9 mouse cellular contexts compared by ENCODE assay signal in the genomic region with DNA sequence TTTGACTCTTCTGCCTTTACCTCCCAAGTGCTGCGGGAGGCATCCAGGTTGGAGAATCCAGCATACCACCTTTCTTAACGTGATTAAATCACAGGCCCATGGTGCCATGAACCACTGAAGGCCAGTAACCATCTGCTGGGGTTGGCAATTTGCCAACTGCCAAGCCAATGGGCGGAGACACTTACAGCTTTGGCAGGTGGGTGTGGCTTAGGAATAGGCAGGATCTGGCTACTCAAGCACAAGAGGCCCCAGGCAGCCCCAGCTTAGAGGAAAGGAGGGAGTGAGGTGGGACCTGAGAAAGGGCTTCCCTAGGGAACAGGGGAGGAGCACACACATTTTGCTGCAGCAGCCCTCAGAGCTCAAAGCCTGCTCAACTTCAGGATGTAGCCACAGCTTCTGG. TPM values are rescaled to one million over a fixed set of nuclear protein-coding genes. Genes with fewer than 3 reads are reported as not detected.
DNase-seq lines count a peak whose midpoint lies in the region; ATAC-seq lines count a peak whose summit lies in the region.
"Had no signal": no experiment of that assay in that cellular context is flagged by ENCODE, and none has a peak within 500 bp of the region (broad histone marks: within the 10 kb centered on the region; RNA-seq: fewer than 3 reads in every experiment).

No protein-coding gene starts in this region.

- no peaks in the 10 kb centered on the region for H3K4me1 ChIP-seq in hindbrain, embryonic 11.5 days (replicated peaks; ENCODE audit: control insufficient read depth, insufficient read depth, low read length)
- H3K4me1 ChIP-seq in hindbrain, embryonic 10.5 days (replicated peaks), result peaks cover 6% of the 10 kb centered on the region
- no peaks in the 10 kb centered on the region for H3K4me1 ChIP-seq in embryonic facial prominence, embryonic 14.5 days (ENCODE audit: control insufficient read depth, insufficient read depth, low read length)
- H3K4me1 ChIP-seq in limb, embryonic 15.5 days, result peaks cover 15% of the 10 kb centered on the region

- WGBS in hindbrain, embryonic 11.5 days, result 89% methylated on average over 3 of the region's 3 CpGs
- WGBS in hindbrain, embryonic 10.5 days, result 91% methylated on average over 3 of the region's 3 CpGs
- 48% methylated on average over 3 of the region's 3 CpGs for WGBS in embryonic facial prominence, embryonic 14.5 days
- WGBS in limb, embryonic 15.5 days, result 54% methylated on average over 3 of the region's 3 CpGs

- no peaks in the 10 kb centered on the region for H3K9me3 ChIP-seq in hindbrain, embryonic 11.5 days (ENCODE audit: control insufficient read depth, low read length)
- no peaks in the 10 kb centered on the region for H3K9me3 ChIP-seq in hindbrain, embryonic 10.5 days
- no peaks in the 10 kb centered on the region for H3K9me3 ChIP-seq in embryonic facial prominence, embryonic 14.5 days (ENCODE audit: control insufficient read depth, low read length)
- H3K9me3 ChIP-seq in limb, embryonic 15.5 days, result no peaks in the 10 kb centered on the region
- H3K9me3 ChIP-seq: G1E had no signal

- no peak overlapping the region for H3K4me3 ChIP-seq in hindbrain, embryonic 11.5 days (ENCODE audit: low read depth, low read length)
- H3K4me3 ChIP-seq in hindbrain, embryonic 10.5 days, result no peak overlapping the region
- H3K4me3 ChIP-seq in embryonic facial prominence, embryonic 14.5 days (ENCODE audit: low read depth, low read length), result no peak overlapping the region
- no peak overlapping the region for H3K4me3 ChIP-seq in limb, embryonic 15.5 days

- H3K9ac ChIP-seq in hindbrain, embryonic 11.5 days (ENCODE audit: low read depth, low read length), result no peak overlapping the region
- no peak overlapping the region for H3K9ac ChIP-seq in embryonic facial prominence, embryonic 14.5 days (ENCODE audit: low read depth, low read length)
- no peak overlapping the region for H3K9ac ChIP-seq in limb, embryonic 15.5 days

- no peak for ATAC-seq in hindbrain, embryonic 11.5 days (ENCODE audit: low FRiP score)
- peak; percentile 45; the same call in 1 of the 2 replicates for ATAC-seq in embryonic facial prominence, embryonic 14.5 days (ENCODE audit: low read depth)
- no peak for ATAC-seq in limb, embryonic 15.5 days (ENCODE audit: insufficient number of reproducible peaks, low FRiP score, low TSS enrichment, low read depth)

- no peaks in the 10 kb centered on the region for H3K27me3 ChIP-seq in hindbrain, embryonic 11.5 days (ENCODE audit: control insufficient read depth, insufficient read depth, low read length)
- no peaks in the 10 kb centered on the region for H3K27me3 ChIP-seq in hindbrain, embryonic 10.5 days (ENCODE audit: insufficient read depth, poor library complexity, severe bottlenecking)
- H3K27me3 ChIP-seq in embryonic facial prominence, embryonic 14.5 days (replicated peaks; ENCODE audit: control insufficient read depth, insufficient read depth, low read length), result no peaks in the 10 kb centered on the region
- H3K27me3 ChIP-seq in limb, embryonic 15.5 days, result no peaks in the 10 kb centered on the region

- H3K36me3 ChIP-seq in hindbrain, embryonic 11.5 days (ENCODE audit: control insufficient read depth, insufficient read depth, low read length), result peaks cover 51% of the 10 kb centered on the region
- H3K36me3 ChIP-seq in hindbrain, embryonic 10.5 days, result peaks cover 100% of the 10 kb centered on the region
- H3K36me3 ChIP-seq in embryonic facial prominence, embryonic 14.5 days (ENCODE audit: control insufficient read depth, insufficient read depth, low read length), result peaks cover 98% of the 10 kb centered on the region
- H3K36me3 ChIP-seq in limb, embryonic 15.5 days, result peaks cover 100% of the 10 kb centered on the region

- no peak overlapping the region for H3K4me2 ChIP-seq in hindbrain, embryonic 11.5 days (replicated peaks; ENCODE audit: low read depth, low read length)
- no peak overlapping the region for H3K4me2 ChIP-seq in embryonic facial prominence, embryonic 14.5 days (ENCODE audit: low read depth, low read length)
- no peak overlapping the region for H3K4me2 ChIP-seq in limb, embryonic 15.5 days

- no peak overlapping the region for H3K27ac ChIP-seq in hindbrain, embryonic 11.5 days (ENCODE audit: low read depth, low read length)
- no peak overlapping the region for H3K27ac ChIP-seq in hindbrain, embryonic 10.5 days
- H3K27ac ChIP-seq in embryonic facial prominence, embryonic 14.5 days (replicated peaks; ENCODE audit: low read depth, low read length), result no peak overlapping the region
- 0 out of 2 replicates have a peak overlapping the region, but pooled peaks have one; percentile 8 for H3K27ac ChIP-seq in limb, embryonic 15.5 days

- peak; percentile 38 for DNase-seq in hindbrain, embryonic 11.5 days (ENCODE audit: low spot score)
- DNase-seq in hindbrain, embryonic 10.5 days (ENCODE audit: low spot score), result no peak
- DNase-seq in R1 (ENCODE audit: low read depth, low spot score), result peak; percentile 68
- peak; percentile 84 for DNase-seq in embryonic facial prominence, embryonic 14.5 days (ENCODE audit: low spot score)
- peak; percentile 84 for DNase-seq in retina, postnatal 7 days (ENCODE audit: low read depth, low spot score)
- DNase-seq in right cerebral cortex, adult 2 months (ENCODE audit: low spot score in 2 of 2), result no peak
- no peak for DNase-seq in urinary bladder, postnatal 4 days (ENCODE audit: low spot score in 2 of 2)

RNA-seq across cellular contexts. Expression of a gene that starts 11.7 kb away (rescaled TPM):
- 466 and 480 TPM in 2 replicates for polyA plus RNA-seq in hindbrain, embryonic 11.5 days (2014; fragmentation: Nextera tagmentation; extraction: Ambion mirVana)
- 648 and 654 TPM in 2 replicates for polyA plus RNA-seq in hindbrain, embryonic 10.5 days (2016; fragmentation: Nextera tagmentation; extraction: Ambion mirVana)
- polyA plus RNA-seq in embryonic facial prominence, embryonic 14.5 days (2014; fragmentation: Nextera tagmentation; extraction: Ambion mirVana), result 751 and 879 TPM in 2 replicates
- polyA plus RNA-seq in limb, embryonic 15.5 days (2015; fragmentation: Nextera tagmentation; extraction: Ambion mirVana), result 562 and 570 TPM in 2 replicates

RNA-seq across cellular contexts. Expression of a gene that starts 15.1 kb away (rescaled TPM):
- polyA plus RNA-seq in hindbrain, embryonic 11.5 days (2014; fragmentation: Nextera tagmentation; extraction: Ambion mirVana), result 110 and 130 TPM in 2 replicates
- 191 and 198 TPM in 2 replicates for polyA plus RNA-seq in hindbrain, embryonic 10.5 days (2016; fragmentation: Nextera tagmentation; extraction: Ambion mirVana)
- polyA plus RNA-seq in embryonic facial prominence, embryonic 14.5 days (2014; fragmentation: Nextera tagmentation; extraction: Ambion mirVana), result 93.7 and 112 TPM in 2 replicates
- 94.8 and 110 TPM in 2 replicates for polyA plus RNA-seq in limb, embryonic 15.5 days (2015; fragmentation: Nextera tagmentation; extraction: Ambion mirVana)

RNA-seq across cellular contexts. Expression of a gene that starts 19.0 kb away (rescaled TPM):
- polyA plus RNA-seq in hindbrain, embryonic 11.5 days (2014; fragmentation: Nextera tagmentation; extraction: Ambion mirVana), result 227 and 240 TPM in 2 replicates
- 341 and 365 TPM in 2 replicates for polyA plus RNA-seq in hindbrain, embryonic 10.5 days (2016; fragmentation: Nextera tagmentation; extraction: Ambion mirVana)
- 164 and 186 TPM in 2 replicates for polyA plus RNA-seq in embryonic facial prominence, embryonic 14.5 days (2014; fragmentation: Nextera tagmentation; extraction: Ambion mirVana)
- polyA plus RNA-seq in limb, embryonic 15.5 days (2015; fragmentation: Nextera tagmentation; extraction: Ambion mirVana), result 218 and 219 TPM in 2 replicates

RNA-seq across cellular contexts. Expression of a gene that starts 30.9 kb away (rescaled TPM):
- 13.4 and 14.7 TPM in 2 replicates for polyA plus RNA-seq in hindbrain, embryonic 11.5 days (2014; fragmentation: Nextera tagmentation; extraction: Ambion mirVana)
- polyA plus RNA-seq in hindbrain, embryonic 10.5 days (2016; fragmentation: Nextera tagmentation; extraction: Ambion mirVana), result 7.2 and 8.8 TPM in 2 replicates
- 6.2 and 6.4 TPM in 2 replicates for polyA plus RNA-seq in embryonic facial prominence, embryonic 14.5 days (2014; fragmentation: Nextera tagmentation; extraction: Ambion mirVana)
- 6.1 and 6.8 TPM in 2 replicates for polyA plus RNA-seq in limb, embryonic 15.5 days (2015; fragmentation: Nextera tagmentation; extraction: Ambion mirVana)

Comparison
In these comparisons a context has a peak if more than half of its experiments do, and no peak if none do; other contexts are left out.
1. DNase-seq: peak in hindbrain, embryonic 11.5 days (single experiment), R1 (single experiment), embryonic facial prominence, embryonic 14.5 days (single experiment) and retina, postnatal 7 days (single experiment); none in hindbrain, embryonic 10.5 days (single experiment), right cerebral cortex, adult 2 months (0 of 2) and urinary bladder, postnatal 4 days (0 of 2).